Mouse (Mus musculus) neutrophil, adult 59 days (primary cell): ENCODE results near the gene Gm44503. TPM values are rescaled to one million over a fixed set of nuclear protein-coding genes. Genes with fewer than 3 reads are reported as not detected.

Experiments used
- total RNA-seq, 2 experiments: library from RNA; stranded (reverse); gene quantifications; 1 replicate in 1 of 2; 2 replicates in 1 of 2; pipeline ENCODE4 v1.2.4; 2023

Gene Gm44503
- not detected for total RNA-seq

GRCm38 (mm10) chr9:72958521-72959450 is at the start of gene Gm44503, which contains the start of gene Dyx1c1:
Gm44503 (plus strand) TSS chr9:72958852.
Dyx1c1 (plus strand) TSS chr9:72958785.

DNA sequence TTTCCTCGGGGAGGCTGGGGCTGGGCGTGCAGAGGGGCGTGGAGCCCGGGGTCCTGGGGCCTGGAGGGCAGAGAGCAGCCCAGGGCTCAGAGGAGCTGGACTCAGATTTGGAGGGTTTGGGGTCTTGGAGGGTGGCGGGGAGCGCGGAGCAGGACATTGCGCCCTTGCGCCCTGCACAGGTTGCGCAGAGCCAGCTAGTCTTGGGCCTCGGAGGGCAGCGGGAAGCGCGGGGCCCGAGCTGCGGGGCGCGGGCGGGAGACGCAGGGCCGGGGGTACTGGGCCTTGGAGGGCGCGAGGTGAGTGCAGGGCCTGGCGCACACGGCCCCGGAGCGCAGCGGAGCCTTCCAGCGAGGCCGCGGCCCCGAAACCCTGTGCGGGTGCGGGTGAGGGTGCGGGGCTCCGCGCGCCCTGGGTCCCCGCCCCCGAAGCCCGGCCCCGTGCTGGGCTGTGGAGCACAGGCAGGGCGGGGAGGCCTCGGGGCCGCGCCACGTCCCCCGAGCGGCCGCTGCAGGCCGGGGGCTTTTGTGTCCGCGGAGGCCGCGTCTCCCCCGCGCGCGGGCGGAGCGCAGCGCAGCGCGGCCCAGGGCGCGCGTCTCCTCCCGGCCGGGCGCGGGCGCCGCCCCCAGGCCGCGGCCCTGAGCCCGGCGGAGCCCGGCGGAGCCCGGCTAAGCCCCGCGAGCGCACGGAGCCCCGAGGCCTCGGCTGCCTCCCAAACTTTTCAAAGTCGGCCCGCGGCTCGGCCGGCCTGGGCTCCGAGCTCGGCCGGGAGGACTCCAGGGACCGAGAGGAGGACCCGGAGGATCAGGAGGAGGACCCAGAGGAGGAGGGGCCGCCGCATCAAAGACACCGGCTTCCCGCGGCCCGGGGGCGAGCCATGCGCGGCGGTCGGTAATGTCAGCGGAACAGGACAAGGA is 33.4 kb upstream of the Gm44503 start, which contains the start of gene Pygo1:
Gene Pygo1, plus strand, starts transcription at position 625 of the 914 bp plus-strand sequence.

DNA sequence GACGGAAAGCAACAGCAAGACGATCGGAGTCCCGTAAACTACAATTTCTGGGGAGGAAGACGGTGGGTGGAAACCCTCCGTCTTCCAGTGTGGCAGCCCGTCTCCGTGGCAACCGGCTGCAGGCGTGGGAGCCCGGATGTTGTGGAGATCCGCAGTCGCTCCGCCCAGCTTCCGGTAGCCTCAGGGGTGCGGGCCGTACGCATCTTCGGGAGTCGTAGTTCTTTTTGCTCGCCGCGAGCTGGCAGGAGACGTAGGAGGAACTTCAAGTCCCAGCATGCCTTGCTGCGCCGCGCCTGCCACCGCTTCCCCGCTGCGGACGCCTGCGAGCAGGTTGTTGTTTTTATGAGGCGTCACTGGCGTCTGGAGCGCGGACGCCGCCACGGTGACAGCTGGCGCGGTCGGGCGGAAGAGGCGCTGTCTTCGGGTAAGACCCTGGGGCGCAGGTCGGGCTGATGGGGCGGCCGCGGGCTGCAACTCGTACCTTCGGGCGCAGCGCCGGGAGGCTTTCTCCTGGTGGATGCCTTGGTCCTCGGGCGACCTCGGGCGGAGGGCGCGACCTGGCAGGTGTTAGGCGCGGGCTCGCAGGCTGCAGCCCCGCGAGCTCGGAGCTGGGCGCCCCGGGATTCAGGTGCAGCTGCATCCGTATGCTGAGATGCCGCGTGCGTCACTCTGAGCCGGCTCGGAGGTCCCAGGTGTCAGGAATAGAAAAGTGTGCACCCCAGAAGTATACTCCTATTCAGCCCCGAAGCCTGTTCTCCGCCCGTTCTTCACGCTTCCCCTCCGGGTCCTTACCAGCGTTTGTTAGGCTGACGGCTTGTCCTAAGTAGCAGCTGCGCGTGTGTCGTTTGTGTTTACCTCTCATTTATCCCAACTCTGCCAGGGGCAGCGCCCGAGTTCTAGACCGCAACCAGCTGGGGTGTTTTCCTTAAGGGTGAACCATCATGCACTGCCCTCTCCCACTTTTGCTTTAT is 26.9 kb downstream of the Gm44503 start, which contains the start of the genes Ccpg1os and Ccpg1:
Gene Ccpg1os, minus strand, starts transcription at position 133 of the 971 bp plus-strand sequence.
Gene Ccpg1, plus strand, starts transcription at position 180 of the 971 bp plus-strand sequence.

GRCm38 (mm10) chr9:73040080-73040479 is 81.4 kb downstream of the Gm44503 start, which contains the start of gene Pigb:
Pigb (minus strand) TSS chr9:73040378.

GRCm38 (mm10) chr9:73044146-73045079 is 85.8 kb downstream of the Gm44503 start, which contains the start of gene Rab27a:
Rab27a (plus strand) TSS chr9:73044854.

Other genes with a start within 250 kb of the Gm44503 start
- gene Prtg, start 152.0 kb upstream of the Gm44503 start, total RNA-seq: not detected
- not detected for gene Pygo1, start 33.2 kb upstream of the Gm44503 start, total RNA-seq
- under 1 TPM; 0.31 to 0.78 TPM for gene Dyx1c1, start 67 bp upstream of the Gm44503 start, total RNA-seq
- 1 to 10 TPM; 1.9 to 2.8 TPM for gene Ccpg1os, start 26.5 kb downstream of the Gm44503 start, total RNA-seq
- gene Ccpg1, start 26.6 kb downstream of the Gm44503 start, total RNA-seq: 100 to 1,000 TPM; 296 to 332 TPM
- gene Pigb, start 81.5 kb downstream of the Gm44503 start, total RNA-seq: 10 to 100 TPM; 25.3 to 28.4 TPM
- gene Rab27a, start 86.0 kb downstream of the Gm44503 start, total RNA-seq: 100 to 1,000 TPM; 203 to 213 TPM
- 10 to 100 TPM; 16.0 to 20.1 TPM for gene Khdc3, start 143.0 kb downstream of the Gm44503 start, total RNA-seq
- gene Gm20509, start 143.6 kb downstream of the Gm44503 start, total RNA-seq: not detected
- gene Rsl24d1, start 154.6 kb downstream of the Gm44503 start, total RNA-seq: 10 to 100 TPM; 38.2 to 45.7 TPM